Mouse (Mus musculus) layer of hippocampus, adult 9-10 months (tissue): ENCODE results near the gene Homer2.

Experiments
- DNase-seq: peaks from one replicate; pipeline ENCODE4 v3.0.0; 2022; ENCODE audit warnings: low spot score

The Homer2 gene

DNA sequence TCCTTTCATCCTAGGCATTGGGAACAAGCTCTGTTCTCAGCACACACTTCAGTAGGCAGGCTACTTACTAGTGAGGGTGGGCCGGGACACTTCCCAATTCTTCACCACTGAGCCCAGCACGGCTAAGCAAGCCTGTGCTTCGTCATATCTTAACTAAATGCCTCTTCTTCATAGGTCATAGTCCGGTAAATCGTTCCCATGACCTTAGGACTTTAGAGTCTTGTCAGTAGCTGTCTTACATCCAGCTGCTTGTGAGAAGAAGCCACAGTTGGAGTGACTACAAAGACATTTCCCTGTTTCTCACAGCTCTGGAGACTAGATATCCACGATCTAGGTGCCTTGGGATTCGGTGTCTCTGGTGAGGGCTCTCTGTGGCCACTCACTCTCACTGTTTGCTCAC is 122.0 kb downstream of the Homer2 start:
- no peak for DNase-seq

DNA sequence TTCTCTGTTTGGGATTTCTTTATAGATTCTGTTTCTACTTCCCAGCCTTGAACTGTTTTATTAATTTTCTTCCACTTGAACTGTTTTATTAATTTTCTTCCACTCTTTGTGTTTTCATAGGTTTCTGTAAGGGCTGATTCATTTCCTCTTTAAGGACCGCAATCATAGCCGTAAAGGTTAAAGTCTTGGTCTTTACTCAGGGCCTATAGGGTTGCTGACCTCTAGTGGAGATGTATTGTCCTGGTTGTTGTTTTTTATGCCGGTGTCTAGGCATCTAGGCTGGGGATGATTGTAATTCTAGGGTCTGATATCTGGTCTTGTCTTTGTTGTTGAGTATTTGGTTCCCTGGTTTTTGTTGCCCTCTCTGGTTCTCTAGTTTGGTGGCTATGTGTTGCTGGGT is 123.8 kb downstream of the Homer2 start:
- DNase-seq: no peak

DNA sequence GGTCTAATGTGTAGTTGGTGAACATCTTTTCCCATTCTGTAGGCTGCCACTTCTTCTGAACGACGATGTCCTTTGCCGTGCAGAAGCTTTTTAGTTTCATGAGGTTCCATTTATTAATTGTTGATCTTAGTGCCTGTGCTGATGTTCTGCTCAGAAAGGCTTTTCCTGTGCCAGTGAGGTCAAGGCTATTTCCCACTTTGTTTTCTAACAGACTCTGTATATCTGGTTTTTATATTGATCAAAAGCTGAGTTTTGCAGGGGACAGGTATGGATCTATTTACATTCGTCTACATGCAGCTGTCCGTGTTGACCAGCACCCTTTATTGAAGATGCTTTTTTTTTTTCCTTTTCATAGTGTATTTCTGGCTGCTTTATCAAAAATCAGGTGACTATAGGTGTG is 128.0 kb downstream of the Homer2 start:
- no peak for DNase-seq

DNA sequence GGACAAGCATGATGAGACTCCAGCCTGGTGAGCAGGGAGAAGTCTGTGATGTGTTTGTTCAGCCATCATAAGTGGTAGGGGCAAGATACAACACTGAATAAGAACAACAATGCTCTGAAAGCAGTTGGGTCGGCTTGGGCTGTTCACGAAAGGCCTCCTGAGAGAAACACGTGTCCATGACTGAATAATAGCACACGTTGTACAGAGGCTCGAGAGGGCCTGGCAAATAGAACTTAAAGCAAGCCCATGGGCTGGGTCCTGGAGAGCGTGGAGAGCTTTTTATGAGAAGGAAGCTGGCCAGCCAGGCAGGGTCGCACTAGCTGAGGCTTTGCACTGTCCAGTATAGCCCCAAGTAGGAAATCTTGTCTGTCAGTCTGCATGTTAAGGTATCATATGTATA is 128.9 kb downstream of the Homer2 start:
- no peak for DNase-seq

DNA sequence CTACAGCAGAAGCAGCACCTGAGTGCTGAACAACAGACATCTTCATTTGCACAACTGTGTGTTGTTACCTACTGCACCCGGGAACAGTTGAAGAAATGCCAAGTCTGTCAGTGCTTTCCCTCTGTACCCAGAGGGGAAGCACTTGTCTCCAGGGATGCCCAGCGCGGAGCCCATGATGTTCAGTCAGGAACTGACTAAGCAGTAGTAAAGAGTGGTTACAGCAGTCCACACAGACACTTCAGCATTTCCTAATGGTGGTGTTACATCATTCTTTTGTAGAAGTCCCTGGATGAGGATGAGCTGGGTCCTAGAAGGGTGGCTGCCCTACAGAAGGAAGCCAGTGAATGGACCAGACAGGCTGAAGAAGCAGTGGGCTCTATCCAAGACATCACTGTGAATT is 129.5 kb downstream of the Homer2 start:
- DNase-seq: no peak

DNA sequence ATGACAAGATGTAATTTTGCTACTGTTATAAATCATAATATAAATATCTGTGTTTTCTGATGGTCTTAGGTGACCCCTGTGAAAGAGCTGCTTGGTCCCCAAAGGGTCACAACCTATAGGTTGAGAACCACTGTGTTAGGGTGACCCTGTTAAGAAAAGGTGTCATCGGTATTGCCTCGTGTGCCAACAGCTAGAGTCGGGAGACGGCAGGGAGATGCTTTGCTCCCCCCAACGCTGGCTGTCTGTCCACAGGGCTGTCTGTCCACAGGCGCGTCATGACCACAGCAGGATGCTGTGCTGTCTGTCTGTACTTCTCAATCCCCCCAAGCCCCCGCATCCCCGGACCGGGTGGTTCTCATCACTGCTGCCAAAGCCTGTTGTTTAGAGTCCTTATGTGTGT is 131.7 kb downstream of the Homer2 start:
- no peak for DNase-seq

DNA sequence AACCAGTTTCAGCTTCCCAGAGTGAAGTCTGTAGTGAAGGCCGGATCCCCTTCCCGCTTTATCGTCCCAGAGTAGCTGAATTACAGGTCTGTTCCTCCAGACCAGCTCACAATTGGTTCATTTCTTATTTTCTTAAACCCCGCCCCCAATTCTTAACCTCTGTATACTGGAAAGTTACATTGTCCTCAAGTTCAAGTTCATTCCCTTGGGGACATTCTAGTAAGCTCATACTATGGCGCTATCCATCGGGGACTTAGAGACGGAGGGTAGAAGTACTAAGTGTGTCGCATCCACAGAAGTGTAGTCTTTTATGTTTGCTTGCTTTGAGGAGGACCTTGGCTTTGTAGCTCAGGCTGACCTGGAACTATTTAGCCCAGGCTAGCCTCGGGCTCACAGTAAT is 133.5 kb downstream of the Homer2 start:
- no peak for DNase-seq

DNA sequence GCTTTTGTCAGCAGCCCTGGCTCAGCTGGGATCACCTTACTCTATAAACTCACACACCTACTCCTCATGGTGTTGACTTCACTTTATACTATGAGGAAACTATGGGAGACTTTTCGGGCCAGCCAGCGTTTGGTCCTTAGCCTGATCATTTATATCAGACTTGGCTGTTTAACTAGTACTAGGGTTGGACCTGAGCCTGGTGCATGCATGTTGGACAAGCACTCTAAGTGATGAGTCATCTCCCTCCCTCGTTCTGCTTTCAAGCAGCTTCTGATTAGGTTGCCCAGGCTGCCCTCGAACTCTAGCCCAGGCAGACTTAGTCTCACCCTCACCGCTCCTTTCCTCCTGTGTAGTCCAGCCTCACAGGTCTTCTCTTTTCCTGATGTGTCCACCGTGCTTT is 133.9 kb downstream of the Homer2 start:
- DNase-seq: no peak

DNA sequence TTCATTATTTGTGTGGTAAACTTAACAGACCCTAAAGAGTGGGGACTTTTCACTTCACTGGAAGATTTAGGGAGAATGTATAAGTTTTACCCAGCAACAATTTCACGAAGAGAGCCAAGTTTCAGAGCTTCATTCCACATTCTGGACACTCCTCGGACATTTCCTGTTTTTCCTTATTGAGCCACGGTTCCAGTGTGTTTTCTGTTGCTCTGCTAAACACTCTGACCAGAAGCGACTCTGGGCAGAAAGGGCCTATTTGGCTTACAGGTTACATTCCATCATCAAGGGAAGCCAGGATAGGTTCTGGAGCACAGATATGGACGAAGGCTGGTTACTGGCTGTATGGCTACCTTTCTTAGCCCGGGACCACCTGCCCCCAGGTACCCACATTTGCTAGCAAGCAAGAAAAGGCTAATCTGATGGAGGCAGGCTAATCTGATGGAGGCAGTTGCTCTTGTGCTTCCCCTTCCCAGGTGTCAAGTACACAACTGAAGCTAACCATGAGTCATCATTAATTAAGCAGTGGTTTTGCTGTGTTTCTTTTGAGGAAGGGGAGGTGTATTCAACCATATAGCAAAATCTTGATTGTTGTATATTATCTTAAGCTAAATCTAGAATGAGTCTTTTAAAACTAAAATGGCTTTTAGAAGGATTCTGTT is 134.6 kb downstream of the Homer2 start:
- no peak for DNase-seq

DNA sequence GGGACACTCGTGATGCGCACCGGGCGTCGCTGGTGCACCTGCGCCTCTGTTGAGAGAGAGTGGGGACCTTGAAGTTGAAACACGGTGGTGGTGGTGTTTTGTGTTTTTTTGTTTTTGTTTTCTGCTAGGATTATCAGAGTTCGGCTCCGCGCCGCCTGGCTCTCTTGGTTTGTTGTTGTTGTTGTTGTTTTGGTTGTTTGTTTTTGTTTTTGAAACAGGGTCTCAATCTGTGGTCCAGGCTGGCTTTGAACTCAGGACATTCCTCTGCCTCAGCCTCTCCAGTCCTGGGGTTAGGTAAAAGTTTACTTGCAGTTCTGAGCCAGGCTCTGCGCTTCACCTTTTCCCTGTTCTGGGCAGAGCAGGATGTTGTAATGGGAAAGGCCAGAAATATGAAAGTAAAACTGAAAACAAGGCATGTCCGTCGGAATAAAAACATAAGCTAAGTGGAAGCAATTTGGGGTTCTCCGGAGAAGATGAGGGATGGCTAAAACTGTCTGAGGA is 135.3 kb downstream of the Homer2 start:
- no peak for DNase-seq

DNA sequence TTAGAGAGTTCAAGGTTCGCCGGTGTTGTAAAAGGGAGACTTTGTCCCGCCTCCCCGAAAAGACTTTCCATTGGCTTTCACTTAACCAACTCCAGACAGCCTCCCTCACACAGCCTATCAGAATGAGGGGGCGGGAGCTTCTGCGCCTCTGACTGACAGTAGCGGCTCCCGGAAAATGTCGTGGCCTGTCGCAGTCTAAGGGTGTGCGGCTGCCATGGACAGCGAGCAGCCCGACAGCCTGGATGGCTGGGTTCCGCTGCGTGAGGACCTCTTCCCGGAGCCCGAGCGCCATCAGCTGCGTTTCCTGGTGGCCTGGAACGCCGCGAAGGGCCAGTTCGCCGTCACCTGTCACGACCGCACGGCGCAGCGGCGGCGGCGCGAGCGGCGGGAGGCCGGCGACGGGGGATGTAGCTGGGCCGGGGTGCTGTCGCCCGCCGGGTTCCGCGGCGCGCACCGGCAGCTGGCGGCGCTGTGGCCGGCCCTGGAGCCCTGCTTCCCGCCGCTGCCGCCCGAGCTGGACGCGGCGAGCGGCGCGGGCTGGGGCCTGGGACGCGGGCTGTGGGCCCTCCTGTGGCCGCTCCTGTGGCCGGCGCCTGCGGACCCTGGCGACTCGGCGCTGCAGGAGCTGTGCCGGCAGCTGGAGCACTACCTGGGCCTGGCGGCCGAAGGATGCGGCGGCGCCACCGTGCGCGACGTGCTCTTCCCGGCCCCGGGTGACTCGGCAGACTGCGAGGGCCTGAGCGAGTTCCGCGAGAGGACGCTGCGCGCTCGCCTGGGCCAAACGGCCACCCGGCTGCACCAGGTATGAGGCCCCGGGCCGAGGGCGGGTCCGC is 136.0 kb downstream of the Homer2 start, which contains the start of gene Whamm:
Whamm (plus strand) TSS at position 159 of the 833 bp plus-strand sequence.
- DNase-seq: peak; percentile 87

DNA sequence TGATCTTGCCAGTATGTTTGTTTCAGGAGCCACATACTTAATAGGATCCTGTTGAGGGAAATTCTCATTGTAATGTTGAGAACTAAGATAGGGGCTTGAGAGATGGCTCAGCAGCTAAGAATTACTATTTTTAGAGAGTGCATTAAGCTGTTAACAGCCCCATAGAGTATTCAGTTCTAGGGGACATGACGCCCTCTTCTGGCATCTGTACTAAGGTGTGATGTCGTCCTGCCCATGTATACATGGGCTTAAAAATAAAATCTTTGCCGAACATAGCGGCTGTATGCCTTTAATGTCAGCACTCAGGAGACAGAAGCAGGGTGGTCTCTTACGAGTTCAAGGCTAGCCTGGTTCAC is 136.6 kb downstream of the Homer2 start:
- DNase-seq: no peak

DNA sequence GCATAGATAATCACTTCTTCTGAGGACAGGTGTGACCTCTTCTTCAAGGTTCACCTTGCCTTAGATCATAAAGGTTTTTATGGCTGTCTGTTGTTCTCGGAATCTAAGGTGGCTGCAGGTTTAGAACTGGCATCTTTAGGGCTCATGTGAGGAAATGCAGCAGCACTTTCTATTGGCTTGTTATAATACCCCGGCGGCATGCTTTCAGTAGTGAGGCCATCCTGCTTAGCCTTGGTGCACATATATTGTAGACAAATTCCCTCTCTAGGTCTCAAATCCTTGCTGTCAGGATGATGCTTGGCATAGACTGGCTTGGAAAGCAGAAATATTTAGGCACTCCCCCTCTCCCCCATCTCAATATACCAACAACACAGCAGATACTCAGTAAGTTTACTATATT is 137.1 kb downstream of the Homer2 start:
- DNase-seq: no peak

DNA sequence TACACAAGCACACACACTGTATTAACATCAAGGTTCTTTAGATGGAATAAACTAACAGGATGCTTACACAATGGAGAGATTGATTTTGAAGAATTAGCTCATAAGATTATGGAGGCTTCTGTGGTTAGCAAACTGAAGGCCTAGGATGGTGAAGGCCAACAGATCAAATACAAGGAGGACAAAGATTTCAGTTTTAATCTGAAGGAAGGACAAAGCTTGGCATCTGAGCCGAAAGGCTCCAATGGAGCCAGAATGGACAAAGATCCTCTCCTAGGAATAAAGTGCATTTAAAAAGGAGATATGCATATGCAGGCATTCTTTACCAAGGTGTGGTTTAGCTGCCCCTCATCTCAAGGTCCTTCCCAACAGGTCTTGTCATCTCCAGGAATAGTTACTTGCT is 137.5 kb downstream of the Homer2 start:
- no peak for DNase-seq

DNA sequence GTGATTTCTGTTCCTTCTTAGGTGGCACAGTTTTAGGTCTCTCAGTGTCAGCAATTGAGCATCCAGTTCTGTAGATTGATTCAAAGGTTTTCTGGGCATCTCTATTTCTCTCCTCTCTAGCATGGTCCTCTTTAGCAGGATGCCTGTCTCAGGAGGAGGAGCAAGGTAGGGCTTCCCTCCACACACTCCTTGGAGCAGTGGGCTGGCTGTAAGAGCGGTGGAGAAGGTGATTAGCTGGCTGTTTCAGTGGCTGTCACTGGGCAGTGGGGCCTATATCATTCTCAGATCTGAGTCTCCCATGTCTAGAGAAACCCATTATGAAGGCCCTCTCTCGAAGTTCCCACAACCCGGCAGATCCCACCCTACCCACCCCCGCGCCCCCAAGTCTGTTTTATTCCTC is 139.9 kb downstream of the Homer2 start:
- no peak for DNase-seq

DNA sequence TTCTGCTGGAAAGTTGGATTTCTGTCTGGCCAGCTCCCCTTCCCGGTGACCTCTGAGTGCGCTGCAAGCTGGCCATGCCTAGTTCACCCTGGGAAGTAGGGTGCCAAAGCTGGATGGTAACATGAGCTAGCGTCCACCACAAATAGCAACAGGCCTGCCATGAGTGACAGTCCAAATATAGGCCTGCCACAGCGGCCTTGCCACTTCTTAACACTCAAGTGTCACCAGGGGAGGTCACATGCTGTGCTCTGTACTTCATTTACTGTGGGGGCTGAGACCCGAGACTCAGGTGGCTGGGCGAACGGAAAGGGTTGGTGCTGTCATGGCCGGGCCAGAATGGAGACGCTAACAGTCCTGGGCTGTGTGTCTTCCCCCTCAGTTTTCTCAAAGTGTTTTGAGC is 140.4 kb downstream of the Homer2 start, which contains the start of gene Fsd2:
Fsd2 (minus strand) TSS at position 53 of the 400 bp plus-strand sequence.
- DNase-seq: no peak

DNA sequence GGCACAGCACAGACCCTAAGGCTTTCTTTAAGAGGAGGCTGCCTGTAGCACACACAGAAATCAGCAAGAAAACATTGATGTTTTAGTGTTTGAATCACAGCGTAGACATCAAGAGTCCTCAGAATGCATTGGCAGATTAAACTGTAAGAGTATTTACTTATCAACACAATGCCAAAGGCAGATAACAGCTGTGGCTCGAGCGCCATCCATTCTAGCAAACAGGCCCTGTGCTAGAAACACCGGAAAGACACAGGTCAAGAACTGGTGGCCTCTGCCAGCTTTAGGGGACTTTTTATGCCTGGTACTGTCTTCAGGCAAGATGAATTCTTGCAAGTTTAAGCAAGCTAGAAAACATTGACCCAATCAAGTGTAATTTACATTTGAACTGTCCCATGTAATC is 141.0 kb downstream of the Homer2 start:
- no peak for DNase-seq

DNA sequence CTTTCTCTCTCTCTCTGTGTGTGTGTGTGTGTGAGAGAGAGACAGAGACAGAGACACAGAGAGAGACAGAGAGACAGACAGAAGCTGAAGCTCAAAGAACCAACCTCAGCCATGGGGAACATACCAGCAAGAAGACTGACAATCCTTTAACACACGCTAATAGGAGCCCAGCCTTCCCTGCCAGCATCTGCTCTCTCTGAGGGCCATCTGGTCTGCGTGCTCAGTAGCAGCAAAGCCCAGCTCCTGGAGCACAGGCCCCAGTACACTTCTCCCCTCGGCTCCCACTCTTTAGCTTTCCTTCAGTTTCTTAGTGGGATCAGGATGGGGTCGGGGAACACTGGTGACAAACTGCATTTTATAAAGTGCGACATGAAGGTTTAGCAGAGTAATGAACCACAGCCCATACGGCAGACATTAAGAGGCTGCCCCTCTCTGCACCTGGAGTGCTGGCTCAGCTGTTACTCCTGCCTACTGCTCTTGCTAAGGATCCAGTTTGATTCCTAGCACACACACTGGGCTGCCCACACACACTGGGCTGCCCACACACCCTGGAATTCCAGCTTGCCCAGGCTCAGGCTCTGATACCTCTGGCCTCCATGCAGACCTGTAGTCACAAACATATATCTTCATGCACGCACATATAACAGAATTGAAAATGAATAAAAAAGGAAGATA is 141.8 kb downstream of the Homer2 start:
- DNase-seq: peak; percentile 29

DNA sequence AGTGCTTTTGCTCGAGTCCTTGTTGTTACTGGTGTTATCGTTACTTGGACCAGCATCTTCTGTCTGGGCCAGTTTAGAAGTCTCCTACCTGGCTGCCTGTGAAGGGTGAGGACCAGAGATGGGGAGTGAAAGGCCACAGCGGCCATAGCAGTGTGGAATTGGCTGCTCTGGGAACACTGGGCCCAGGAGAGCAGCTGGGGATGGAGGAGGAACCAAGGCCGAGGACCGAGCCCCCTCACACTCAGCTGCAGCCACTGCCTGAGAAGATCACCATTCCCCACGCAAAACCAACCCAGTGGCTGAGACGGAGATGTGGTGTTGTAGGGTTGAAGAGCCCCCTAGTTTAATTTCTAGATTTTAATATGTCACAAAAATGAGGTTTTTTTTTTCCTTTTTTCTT is 142.6 kb downstream of the Homer2 start:
- DNase-seq: no peak

DNA sequence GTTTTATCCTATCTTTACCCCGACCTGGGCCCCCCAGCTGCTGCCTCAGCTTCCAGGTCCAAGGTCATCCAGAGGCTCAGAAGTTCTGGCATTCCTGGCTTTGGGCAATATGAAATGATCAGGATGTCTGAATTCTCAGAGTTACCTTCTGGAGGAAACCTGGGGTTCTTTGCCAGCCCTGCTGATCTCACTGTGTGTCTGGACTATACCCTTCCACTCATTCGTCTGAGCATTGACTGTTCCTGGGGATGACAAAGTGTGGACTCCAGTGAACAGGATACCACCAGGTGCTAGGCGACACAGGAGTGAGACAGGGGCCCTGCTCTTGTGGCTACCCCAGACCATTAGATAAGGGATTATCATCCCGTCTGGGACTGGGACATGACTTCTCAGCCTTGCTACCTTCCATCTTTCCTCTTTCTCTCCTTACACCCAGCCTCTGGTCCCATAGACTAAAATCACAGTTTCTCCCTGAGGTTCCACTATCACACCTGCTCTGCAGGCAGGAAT is 143.8 kb downstream of the Homer2 start:
- DNase-seq: no peak

DNA sequence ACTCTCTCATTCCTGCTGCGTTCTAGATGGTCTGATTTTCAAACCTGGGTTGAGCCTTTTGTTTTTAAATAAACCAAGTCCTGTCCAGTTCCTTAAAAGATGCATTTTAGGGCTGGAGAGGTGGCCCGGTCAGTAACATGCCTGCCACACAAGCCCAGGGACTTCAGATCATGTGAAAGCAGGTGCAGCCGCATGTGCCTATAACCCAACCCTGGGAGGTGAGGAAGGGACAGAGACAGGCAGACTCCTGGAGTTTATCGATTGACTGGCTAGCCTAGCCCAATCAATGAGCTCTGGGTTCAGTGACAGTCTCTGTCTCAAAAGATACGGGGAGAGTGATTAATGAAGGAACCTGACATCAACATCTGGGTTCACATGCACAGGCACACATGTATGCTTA is 146.1 kb downstream of the Homer2 start:
- DNase-seq: no peak
